Mouse (Mus musculus) stomach, embryonic 16.5 days (tissue): ENCODE measurements around the gene Efna5. TPM values are rescaled to one million over a fixed set of nuclear protein-coding genes. Genes with fewer than 3 reads are reported as not detected.

ENCODE experiments used
- ATAC-seq: fragments of 200-750 bp; cut with Nextera tagmentation; 2 replicates; pipeline ENCODE4 v1.8.0; 2017; ENCODE audit warnings: moderate number of reproducible peaks, moderate TSS enrichment; ENCODE audit not compliant: insufficient read depth, low FRiP score
- H3K27ac ChIP-seq: fragments of 300-500 bp; sonication (generic); 2 replicates; pipeline ENCODE4 v1.5.1; 2014; ENCODE audit warnings: low read length
- H3K27me3 ChIP-seq: fragments of 300-500 bp; sonication (generic); 2 replicates; pipeline ENCODE4 v1.6.1; 2014; ENCODE audit warnings: low read length, control low read depth, mixed read lengths; ENCODE audit not compliant: control insufficient read depth, insufficient read depth
- H3K36me3 ChIP-seq: fragments of 300-500 bp; sonication (generic); 2 replicates; pipeline ENCODE4 v1.6.1; 2014; ENCODE audit warnings: low read length; ENCODE audit not compliant: control insufficient read depth, insufficient read depth
- H3K4me1 ChIP-seq: fragments of 300-500 bp; sonication (generic); 2 replicates; pipeline ENCODE4 v1.6.1; 2014; ENCODE audit warnings: low read length, control low read depth, mixed read lengths; ENCODE audit not compliant: control insufficient read depth, insufficient read depth
- H3K4me2 ChIP-seq: fragments of 300-500 bp; sonication (generic); 2 replicates; pipeline ENCODE4 v1.6.1; 2014; ENCODE audit warnings: low read depth, low read length, mixed read lengths
- H3K4me3 ChIP-seq: fragments of 300-500 bp; sonication (generic); replicated peaks from 2 replicates; pipeline ENCODE4 v1.5.1; 2014; ENCODE audit warnings: mild to moderate bottlenecking, low read length
- H3K9ac ChIP-seq: fragments of 300-500 bp; sonication (generic); 2 replicates; pipeline ENCODE4 v1.6.1; 2014; ENCODE audit warnings: low read length
- H3K9me3 ChIP-seq: fragments of 300-500 bp; sonication (generic); replicated peaks from 2 replicates; pipeline ENCODE4 v1.6.1; 2016; ENCODE audit warnings: low read length, control low read depth; ENCODE audit not compliant: control insufficient read depth
- WGBS: fragments of 180-500 bp; shearing (Covaris S2); extraction: QIAGEN DNeasy Blood & Tissue Kit; methylation state at CpG from one replicate; pipeline ENCODE4 v1.1.7; 2014; 5-methylcytosine and 5-hydroxymethylcytosine counted together
- polyA plus RNA-seq: library from polyadenylated mRNA; unstranded; fragments of >200 nt; fragmentation: Nextera tagmentation; extraction: Ambion mirVana; gene quantifications from 2 replicates; pipeline ENCODE4 v1.2.1, GENCODE M21; 2015

The Efna5 gene
- polyA plus RNA-seq, 1 experiment from 2014 or later, result 36.9 TPM

DNA sequence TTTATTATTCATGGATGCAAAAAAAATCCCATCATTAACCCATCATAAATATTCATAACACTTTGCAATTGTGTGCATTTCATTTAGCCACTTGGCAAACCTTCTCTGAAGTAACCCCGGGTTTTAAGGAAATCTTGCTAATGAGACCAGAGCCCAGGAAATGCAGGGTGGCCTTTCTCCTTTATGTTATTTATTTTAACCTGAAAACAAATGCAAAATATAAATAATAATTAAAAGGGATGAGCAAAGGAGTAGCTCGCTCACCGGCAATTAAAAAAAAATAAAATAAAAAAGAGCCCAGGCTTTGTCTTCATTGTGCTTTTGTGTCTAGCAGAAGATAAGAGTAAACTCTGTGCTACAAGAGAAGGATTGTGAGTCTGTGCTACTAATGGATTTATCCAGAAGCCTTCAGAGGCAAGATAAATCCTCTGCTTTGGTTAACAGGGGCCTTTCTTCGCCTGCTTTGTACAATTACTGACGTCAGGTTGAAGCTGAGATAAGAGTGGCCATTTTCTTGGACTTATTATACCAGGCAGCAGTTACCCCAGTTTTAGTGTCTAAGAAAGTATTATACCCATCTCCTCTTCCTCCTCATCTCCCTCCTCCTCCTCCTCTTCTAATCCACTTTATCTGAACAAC, 288.6 kb downstream of the Efna5 start:
- no peak for ATAC-seq

GRCm38 (mm10) chr17:62591581-62592435, 289.3 kb downstream of the Efna5 start:
- H3K4me1 ChIP-seq, result no peaks in the 10 kb centered on the region
- no peak overlapping the region for H3K9ac ChIP-seq
- no peaks in the 10 kb centered on the region for H3K27me3 ChIP-seq
- H3K27ac ChIP-seq, result no peak overlapping the region
- no peaks in the 10 kb centered on the region for H3K36me3 ChIP-seq
- peaks cover 3% of the 10 kb centered on the region; the same call in 1 of the 2 replicates for H3K9me3 ChIP-seq
- 70% methylated on average over 10 of the region's 10 CpGs for WGBS
- no peak overlapping the region for H3K4me3 ChIP-seq
- no peak overlapping the region for H3K4me2 ChIP-seq
- no peak for ATAC-seq

More for the DNA sequence above, 288.6 kb downstream of the Efna5 start:
- Histone ChIP-seq H3K36me3 (no peaks in the 10 kb centered on the region), H3K4me3 (no peak overlapping the region), H3K4me2 (no peak overlapping the region), H3K4me1 (no peaks in the 10 kb centered on the region), H3K27ac (no peak overlapping the region), H3K9me3 (no peaks in the 10 kb centered on the region), H3K27me3 (no peaks in the 10 kb centered on the region), H3K9ac (no peak overlapping the region)
- WGBS, result 67% methylated on average over 5 of the region's 5 CpGs

DNA sequence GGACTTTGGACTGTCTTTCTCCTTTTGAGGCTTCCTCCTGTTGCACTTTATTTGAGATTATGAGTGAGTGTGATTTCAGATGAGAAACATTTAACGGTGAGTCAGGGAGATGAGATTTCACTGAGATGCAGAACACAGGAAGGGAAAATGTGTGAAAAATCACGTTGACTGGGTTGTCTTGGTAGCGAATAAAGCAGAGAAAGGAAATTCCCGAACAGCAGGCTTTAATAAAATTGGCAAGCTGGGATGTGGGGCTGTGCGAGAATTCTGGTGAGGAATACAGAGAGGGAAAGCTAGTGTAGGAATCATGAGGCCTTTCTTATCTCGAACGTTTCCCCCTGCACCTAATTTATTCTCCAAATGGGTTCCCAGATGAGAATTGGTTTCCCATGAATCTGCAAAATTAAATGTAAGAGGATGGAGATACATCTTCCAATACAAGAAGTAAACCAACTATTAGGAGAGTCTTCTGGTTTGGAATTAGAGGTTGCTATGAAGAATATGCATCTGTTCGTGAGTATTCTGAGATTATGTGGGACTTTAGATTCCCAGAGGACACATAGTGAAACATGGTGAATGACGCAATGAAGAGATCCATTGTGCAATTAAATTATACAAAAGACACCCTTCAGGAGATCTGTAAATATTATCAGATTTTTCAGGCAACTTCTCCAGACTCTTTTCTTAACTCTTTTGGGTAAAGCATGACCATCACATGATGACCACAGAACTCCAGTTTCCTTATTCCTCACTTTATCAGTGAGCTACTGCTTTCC, 290.2 kb downstream of the Efna5 start:
- Histone ChIP-seq H3K4me3 (no peak overlapping the region), H3K27me3 (no peaks in the 10 kb centered on the region), H3K4me1 (no peaks in the 10 kb centered on the region), H3K9ac (no peak overlapping the region), H3K9me3 (peaks cover 3% of the 10 kb centered on the region; the same call in 1 of the 2 replicates), H3K36me3 (no peaks in the 10 kb centered on the region), H3K27ac (no peak overlapping the region), H3K4me2 (no peak overlapping the region)
- no peak for ATAC-seq
- 72% methylated on average over 9 of the region's 9 CpGs for WGBS

DNA sequence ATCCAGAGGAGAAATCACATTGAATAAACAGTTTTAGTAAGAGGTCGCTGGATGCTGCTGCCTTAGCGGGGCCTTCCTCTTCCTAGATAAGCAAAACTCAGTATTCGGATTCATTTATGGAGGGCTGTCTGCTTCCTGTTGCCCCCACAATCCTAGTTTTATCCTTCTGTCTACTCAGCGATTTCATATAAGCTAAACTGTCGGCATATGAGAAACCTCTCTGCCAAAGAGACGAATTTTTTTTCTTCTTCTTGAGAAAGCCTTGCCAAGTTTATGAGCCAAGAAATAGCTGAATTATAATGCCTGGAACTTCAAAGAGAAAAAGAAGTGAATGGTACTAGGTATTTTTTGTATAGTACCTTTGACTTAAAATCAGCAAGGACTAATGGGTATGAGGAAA, 301.0 kb downstream of the Efna5 start:
- Histone ChIP-seq H3K9ac (no peak overlapping the region), H3K4me3 (no peak overlapping the region), H3K4me1 (0 out of 2 replicates have a peak, but pooled peaks cover 4% of the 10 kb centered on the region), H3K9me3 (no peaks in the 10 kb centered on the region; the same call in 1 of the 2 replicates), H3K27ac (peak overlapping the region; percentile 27; the same call in 1 of the 2 replicates), H3K27me3 (no peaks in the 10 kb centered on the region), H3K36me3 (no peaks in the 10 kb centered on the region), H3K4me2 (peak overlapping the region; percentile 21; the same call in 1 of the 2 replicates)
- 34% methylated on average over 6 of the region's 6 CpGs for WGBS
- ATAC-seq, result no peak

DNA sequence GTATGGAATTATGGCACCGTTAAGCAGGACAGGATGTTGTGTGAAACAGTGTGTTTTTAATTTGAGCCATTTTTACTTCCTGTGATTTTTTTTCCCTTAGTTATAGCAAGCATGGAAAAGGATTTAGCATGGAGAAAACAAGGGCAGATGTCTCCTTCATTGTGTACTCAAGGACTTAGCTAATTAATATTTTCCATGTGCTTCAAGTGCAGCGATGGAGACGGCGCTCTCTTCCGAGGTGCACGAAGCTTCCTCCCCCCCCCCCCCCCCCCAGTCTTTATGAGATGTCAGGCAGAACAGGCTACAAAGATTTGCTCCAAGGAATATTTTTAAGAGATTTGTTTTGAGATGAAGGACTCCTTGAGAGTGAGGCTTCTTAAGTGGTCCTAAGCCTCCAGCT, 301.5 kb downstream of the Efna5 start:
- Histone ChIP-seq H3K36me3 (no peaks in the 10 kb centered on the region), H3K9me3 (no peaks in the 10 kb centered on the region; the same call in 1 of the 2 replicates), H3K4me1 (0 out of 2 replicates have a peak, but pooled peaks cover 4% of the 10 kb centered on the region), H3K9ac (no peak overlapping the region), H3K4me3 (no peak overlapping the region), H3K27me3 (no peaks in the 10 kb centered on the region), H3K4me2 (peak overlapping the region; percentile 21; the same call in 1 of the 2 replicates), H3K27ac (0 out of 2 replicates have a peak overlapping the region, but pooled peaks have one; percentile 27)
- WGBS, result 45% methylated on average over 6 of the region's 6 CpGs
- no peak for ATAC-seq

GRCm38 (mm10) chr17:62574499-62575265, 306.4 kb downstream of the Efna5 start:
- H3K27ac ChIP-seq, result no peak overlapping the region

GRCm38 (mm10) chr17:62570101-62570500, 311.0 kb downstream of the Efna5 start:
- H3K9me3 ChIP-seq, result no peaks in the 10 kb centered on the region
- 57% methylated on average over 1 of the region's 1 CpGs for WGBS
- ATAC-seq, result no peak
- no peak overlapping the region for H3K4me2 ChIP-seq
- H3K27me3 ChIP-seq, result no peaks in the 10 kb centered on the region
- no peak overlapping the region for H3K9ac ChIP-seq
- H3K27ac ChIP-seq, result no peak overlapping the region
- no peak overlapping the region for H3K4me3 ChIP-seq
- H3K4me1 ChIP-seq, result 0 out of 2 replicates have a peak, but pooled peaks cover 3% of the 10 kb centered on the region
- H3K36me3 ChIP-seq, result no peaks in the 10 kb centered on the region

More at GRCm38 (mm10) chr17:62574499-62575265, 306.4 kb downstream of the Efna5 start:
- Histone ChIP-seq H3K9me3 (no peaks in the 10 kb centered on the region; the same call in 1 of the 2 replicates), H3K9ac (no peak overlapping the region), H3K4me1 (0 out of 2 replicates have a peak, but pooled peaks cover 4% of the 10 kb centered on the region), H3K4me3 (no peak overlapping the region), H3K4me2 (no peak overlapping the region), H3K27me3 (no peaks in the 10 kb centered on the region), H3K36me3 (no peaks in the 10 kb centered on the region)
- no peak for ATAC-seq
- WGBS, result 71% methylated on average over 9 of the region's 9 CpGs

- Histone ChIP-seq H3K27me3 (no peaks in the 10 kb centered on the region), H3K9me3 (no peaks in the 10 kb centered on the region), H3K27ac (no peak overlapping the region), H3K4me1 (no peaks in the 10 kb centered on the region), H3K36me3 (no peaks in the 10 kb centered on the region), H3K4me2 (no peak overlapping the region), H3K9ac (no peak overlapping the region), H3K4me3 (no peak overlapping the region)
- WGBS, result 56% methylated on average over 4 of the region's 4 CpGs
- no peak for ATAC-seq
These were observed 313.1 kb downstream of the Efna5 start for GRCm38 (mm10) chr17:62568019-62568418.
